Mouse (Mus musculus): ENCODE measurements around the gene Atg4b. TPM values are rescaled to one million over a fixed set of nuclear protein-coding genes. Genes with fewer than 3 reads are reported as not detected.
"Not testable (repeated sequence)": the region's sequence is repeated elsewhere in the genome, so short reads cannot be mapped to it uniquely, and the experiment has no call there.

Gene Atg4b
- polyA plus RNA-seq, 1 experiment from 2014 or later, result 80.3 TPM

- no peak overlapping the region for H3K4me2 ChIP-seq (ENCODE audit: low read depth, low read length)
- 77% methylated on average over 3 of the region's 3 CpGs for whole genome bisulfite sequencing
- H3K27me3 ChIP-seq (ENCODE audit: control insufficient read depth, insufficient read depth, low read depth, low read length), result no peaks in the 10 kb centered on the region
- peak overlapping the region; percentile 78; the same call in 1 of the 2 replicates for H3K9ac ChIP-seq (ENCODE audit: low read length)
- peaks cover 12% of the 10 kb centered on the region for H3K36me3 ChIP-seq (ENCODE audit: control insufficient read depth, insufficient read depth, low read length)
- no peaks in the 10 kb centered on the region for H3K9me3 ChIP-seq (ENCODE audit: control insufficient read depth, low read length)
- no peak overlapping the region for H3K27ac ChIP-seq (ENCODE audit: low read length)
- no peak overlapping the region for H3K4me3 ChIP-seq (ENCODE audit: low read length)
- H3K4me1 ChIP-seq (replicated peaks; ENCODE audit: control insufficient read depth, insufficient read depth, low read length), result no peaks in the 10 kb centered on the region
- no peak for ATAC-seq (ENCODE audit: low read depth)
Measured at GRCm38 (mm10) chr1:93823796-93824495, 72.6 kb downstream of the Atg4b start.

GRCm38 (mm10) chr1:93824609-93825008 is 73.3 kb downstream of the Atg4b start, which contains the start of gene D2hgdh:
D2hgdh (plus strand) TSS chr1:93824909.
- peak within 1 kb of the TSS; percentile 53 for H3K4me2 ChIP-seq (ENCODE audit: low read depth, low read length)
- peak; percentile 8; the same call in 1 of the 2 replicates for ATAC-seq (ENCODE audit: low read depth)
- WGBS, result 5% methylated on average over 10 of the region's 10 CpGs
- H3K4me3 ChIP-seq (ENCODE audit: low read length), result peak within 1 kb of the TSS; percentile 62
- peak within 1 kb of the TSS; percentile 78 for H3K9ac ChIP-seq (ENCODE audit: low read length)
- no peaks in the 10 kb centered on the region for H3K9me3 ChIP-seq (ENCODE audit: control insufficient read depth, low read length)
- peaks cover 5% of the 10 kb centered on the region for H3K36me3 ChIP-seq (ENCODE audit: control insufficient read depth, insufficient read depth, low read length)
- H3K27ac ChIP-seq (ENCODE audit: low read length), result peak within 1 kb of the TSS; percentile 96
- no peaks in the 10 kb centered on the region for H3K27me3 ChIP-seq (ENCODE audit: control insufficient read depth, insufficient read depth, low read depth, low read length)
- H3K4me1 ChIP-seq (replicated peaks; ENCODE audit: control insufficient read depth, insufficient read depth, low read length), result no peaks in the 10 kb centered on the region

DNA sequence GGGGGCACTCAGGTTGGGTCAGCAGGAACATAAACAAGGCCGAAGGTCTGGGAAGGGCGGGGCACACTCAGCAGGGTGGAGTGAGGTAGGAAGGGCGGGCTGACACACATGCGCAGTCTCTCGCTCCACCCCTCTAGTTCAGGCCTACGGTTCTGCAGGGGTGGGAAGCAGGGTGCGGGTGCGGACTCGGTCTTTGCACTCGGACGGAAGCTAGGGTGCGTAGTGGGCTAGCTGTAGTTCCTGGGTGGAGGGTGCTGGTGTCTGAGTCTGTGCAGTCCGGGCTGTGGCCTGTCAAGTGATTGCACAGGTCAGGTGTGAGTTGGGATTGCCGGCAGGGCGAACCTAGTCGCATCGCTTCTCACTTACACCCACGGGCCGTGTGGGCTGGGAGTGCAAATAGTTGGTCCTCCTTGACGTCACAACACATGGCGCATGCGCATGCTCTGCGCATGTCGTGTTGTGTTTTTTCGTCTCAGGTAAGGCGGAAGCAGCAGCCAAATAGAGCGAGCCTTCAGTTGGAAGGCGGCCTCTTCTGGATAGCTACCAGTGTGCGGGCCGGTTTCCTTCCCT is 73.9 kb downstream of the Atg4b start:
- peak overlapping the region; percentile 78 for H3K9ac ChIP-seq (ENCODE audit: low read length)
- H3K4me3 ChIP-seq (ENCODE audit: low read length), result peak overlapping the region; percentile 62
- H3K27ac ChIP-seq (ENCODE audit: low read length), result peak overlapping the region; percentile 96
- peak overlapping the region; percentile 53 for H3K4me2 ChIP-seq (ENCODE audit: low read depth, low read length)
- no peaks in the 10 kb centered on the region for H3K27me3 ChIP-seq (ENCODE audit: control insufficient read depth, insufficient read depth, low read depth, low read length)
- H3K36me3 ChIP-seq (ENCODE audit: control insufficient read depth, insufficient read depth, low read length), result peaks cover 4% of the 10 kb centered on the region
- H3K9me3 ChIP-seq (ENCODE audit: control insufficient read depth, low read length), result no peaks in the 10 kb centered on the region
- ATAC-seq (ENCODE audit: low read depth), result peak; percentile 98
- H3K4me1 ChIP-seq (replicated peaks; ENCODE audit: control insufficient read depth, insufficient read depth, low read length), result no peaks in the 10 kb centered on the region
- under 1% methylated on average over 30 of the region's 30 CpGs for WGBS

DNA sequence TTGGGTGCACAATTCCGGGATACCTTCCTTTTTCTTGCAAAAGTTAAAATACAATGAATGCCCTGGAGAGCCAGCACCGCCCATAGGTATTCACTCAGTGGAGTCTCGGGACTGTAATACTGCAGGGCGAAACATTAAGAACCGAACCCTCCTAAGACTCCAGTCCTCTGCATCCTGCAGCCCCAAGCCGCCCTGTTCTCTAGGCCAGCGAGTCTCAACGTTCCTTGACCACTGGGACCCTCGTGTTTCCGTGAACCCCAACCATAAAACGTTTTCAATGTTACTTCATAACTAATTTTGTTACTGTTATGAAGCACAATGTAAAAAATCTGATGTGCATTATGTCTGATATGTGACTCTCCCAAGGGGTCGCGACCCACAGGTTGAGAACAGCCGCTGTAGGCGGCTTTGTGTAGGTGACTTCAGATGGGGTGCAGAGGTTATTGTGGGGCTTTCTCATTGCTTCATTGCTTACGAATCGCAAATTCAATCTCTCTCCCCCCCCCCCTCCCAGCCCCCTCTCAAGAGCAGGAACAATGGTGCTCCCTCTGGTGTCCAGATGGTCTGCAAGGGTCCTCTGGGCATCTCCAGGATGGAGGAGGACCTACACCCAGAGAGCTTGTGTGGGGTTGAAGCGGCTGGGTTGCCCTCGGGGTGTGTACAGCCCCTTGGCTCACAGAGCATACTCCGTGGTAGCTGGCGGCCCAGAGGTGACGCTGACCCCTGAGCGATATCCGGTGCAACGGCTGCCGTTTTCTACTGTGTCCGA is 74.7 kb downstream of the Atg4b start:
- Histone ChIP-seq H3K27me3 (ENCODE audit: control insufficient read depth, insufficient read depth, low read depth, low read length) (no peaks in the 10 kb centered on the region), H3K9me3 (ENCODE audit: control insufficient read depth, low read length) (no peaks in the 10 kb centered on the region), H3K4me1 (replicated peaks; ENCODE audit: control insufficient read depth, insufficient read depth, low read length) (no peaks in the 10 kb centered on the region), H3K4me3 (ENCODE audit: low read length) (peak overlapping the region; percentile 62), H3K36me3 (ENCODE audit: control insufficient read depth, insufficient read depth, low read length) (no peaks in the 10 kb centered on the region), H3K9ac (ENCODE audit: low read length) (peak overlapping the region; percentile 78), H3K27ac (ENCODE audit: low read length) (peak overlapping the region; percentile 96), H3K4me2 (ENCODE audit: low read depth, low read length) (peak overlapping the region; percentile 53)
- peak; percentile 25; the same call in 1 of the 2 replicates for ATAC-seq (ENCODE audit: low read depth)
- 38% methylated on average over 27 of the region's 27 CpGs for WGBS

GRCm38 (mm10) chr1:93826540-93826835 is 75.2 kb downstream of the Atg4b start:
- Histone ChIP-seq H3K4me1 (replicated peaks; ENCODE audit: control insufficient read depth, insufficient read depth, low read length) (no peaks in the 10 kb centered on the region), H3K4me2 (ENCODE audit: low read depth, low read length) (peak overlapping the region; percentile 53), H3K9ac (ENCODE audit: low read length) (peak overlapping the region; percentile 78; the same call in 1 of the 2 replicates), H3K27ac (ENCODE audit: low read length) (no peak overlapping the region), H3K27me3 (ENCODE audit: control insufficient read depth, insufficient read depth, low read depth, low read length) (no peaks in the 10 kb centered on the region), H3K9me3 (ENCODE audit: control insufficient read depth, low read length) (no peaks in the 10 kb centered on the region), H3K36me3 (ENCODE audit: control insufficient read depth, insufficient read depth, low read length) (no peaks in the 10 kb centered on the region), H3K4me3 (ENCODE audit: low read length) (no peak overlapping the region; the same call in 1 of the 2 replicates)
- ATAC-seq (ENCODE audit: low read depth), result no peak
- 93% methylated on average over 9 of the region's 9 CpGs for WGBS

DNA sequence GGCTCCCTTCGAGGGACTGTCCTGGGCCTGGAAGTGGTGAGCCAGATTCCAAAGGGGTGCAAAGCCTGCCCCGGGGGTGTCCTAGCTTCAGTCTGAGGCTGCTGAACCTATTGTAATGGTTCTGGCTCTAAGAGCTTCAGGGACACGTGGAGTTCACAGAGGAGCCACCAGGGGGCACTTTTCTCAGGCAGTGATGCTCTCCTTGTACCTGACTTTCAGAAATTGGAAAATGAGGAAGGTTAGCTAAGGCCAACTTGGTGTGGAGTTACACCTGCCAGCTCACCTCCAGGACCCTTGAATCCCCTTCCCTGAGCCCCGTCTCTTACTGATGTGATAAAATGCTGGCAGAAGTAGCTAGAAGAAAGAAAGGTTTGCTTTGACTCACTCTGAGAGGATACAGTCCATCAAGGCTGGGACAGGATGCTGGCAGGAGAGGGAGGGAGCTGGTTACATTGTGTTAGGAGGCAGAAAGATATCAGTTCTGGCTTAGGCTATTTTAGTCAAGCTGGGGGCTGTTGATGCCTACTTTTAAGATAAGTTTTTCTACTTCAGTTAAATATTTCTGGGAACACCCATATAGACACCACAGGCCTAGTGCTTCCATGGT is 81.6 kb downstream of the Atg4b start:
- H3K9ac ChIP-seq (ENCODE audit: low read length); H3K27ac ChIP-seq (ENCODE audit: low read length); ATAC-seq (ENCODE audit: low read depth); H3K9me3 ChIP-seq (ENCODE audit: control insufficient read depth, low read length); H3K36me3 ChIP-seq (ENCODE audit: control insufficient read depth, insufficient read depth, low read length); H3K27me3 ChIP-seq (ENCODE audit: control insufficient read depth, insufficient read depth, low read depth, low read length); H3K4me3 ChIP-seq (ENCODE audit: low read length); H3K4me2 ChIP-seq (ENCODE audit: low read depth, low read length); H3K4me1 ChIP-seq (replicated peaks; ENCODE audit: control insufficient read depth, insufficient read depth, low read length): not testable (repeated sequence)
- 70% methylated on average over 3 of the region's 4 CpGs for WGBS

DNA sequence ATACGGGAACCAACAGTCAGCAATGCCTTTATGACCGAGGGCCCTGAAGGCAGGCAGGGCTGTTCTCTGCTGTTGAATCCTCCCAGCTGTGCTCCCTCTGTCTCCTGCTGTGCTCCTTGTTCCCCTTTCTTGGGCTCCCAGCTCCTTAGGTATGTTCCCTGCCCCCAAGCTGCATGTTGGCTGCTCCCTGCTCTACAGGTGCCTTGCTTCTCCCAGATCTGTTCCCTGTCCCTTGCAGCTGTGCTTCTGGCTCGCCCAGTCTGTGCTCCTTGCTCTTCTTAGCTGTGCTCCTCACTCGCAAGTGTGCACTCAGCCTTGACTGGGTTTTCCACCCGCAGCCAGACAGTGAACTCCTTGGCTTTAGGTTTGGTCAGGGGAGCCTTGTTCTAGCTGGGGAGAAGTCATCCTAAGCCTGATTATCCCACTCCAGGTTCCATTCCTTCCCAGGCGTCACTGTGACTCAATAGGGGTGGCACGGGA is 83.4 kb downstream of the Atg4b start:
- no peak for ATAC-seq (ENCODE audit: low read depth)
- Histone ChIP-seq H3K36me3 (ENCODE audit: control insufficient read depth, insufficient read depth, low read length) (peaks cover 2% of the 10 kb centered on the region; the same call in 1 of the 2 replicates), H3K4me2 (ENCODE audit: low read depth, low read length) (no peak overlapping the region), H3K9me3 (ENCODE audit: control insufficient read depth, low read length) (no peaks in the 10 kb centered on the region), H3K27me3 (ENCODE audit: control insufficient read depth, insufficient read depth, low read depth, low read length) (no peaks in the 10 kb centered on the region), H3K27ac (ENCODE audit: low read length) (no peak overlapping the region), H3K4me1 (replicated peaks; ENCODE audit: control insufficient read depth, insufficient read depth, low read length) (no peaks in the 10 kb centered on the region), H3K4me3 (ENCODE audit: low read length) (no peak overlapping the region), H3K9ac (ENCODE audit: low read length) (no peak overlapping the region)
- WGBS, result 85% methylated on average over 7 of the region's 7 CpGs

DNA sequence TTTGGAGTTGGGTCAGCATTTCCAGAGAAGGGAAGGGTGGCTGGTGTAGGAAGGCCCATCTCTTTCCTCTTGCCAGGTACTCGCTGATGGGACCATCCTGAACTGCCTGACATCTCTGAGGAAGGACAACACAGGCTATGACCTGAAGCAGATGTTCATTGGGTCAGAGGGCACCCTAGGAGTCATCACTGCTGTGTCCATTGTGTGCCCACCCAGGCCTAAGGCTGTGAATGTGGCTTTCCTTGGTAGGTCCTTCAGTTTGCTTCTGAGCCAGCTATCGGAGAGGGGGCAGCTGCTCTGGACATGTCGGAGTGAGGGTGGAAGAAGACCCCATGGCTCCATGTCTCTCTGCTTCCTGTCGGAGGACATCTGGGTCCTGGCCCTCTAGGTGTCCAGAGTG is 83.9 kb downstream of the Atg4b start:
- no peak for ATAC-seq (ENCODE audit: low read depth)
- 93% methylated on average over 4 of the region's 4 CpGs for WGBS
- H3K9me3 ChIP-seq (ENCODE audit: control insufficient read depth, low read length), result no peaks in the 10 kb centered on the region

More for the DNA sequence above, 83.9 kb downstream of the Atg4b start:
- Histone ChIP-seq H3K4me1 (replicated peaks; ENCODE audit: control insufficient read depth, insufficient read depth, low read length) (no peaks in the 10 kb centered on the region), H3K36me3 (ENCODE audit: control insufficient read depth, insufficient read depth, low read length) (peaks cover 2% of the 10 kb centered on the region; the same call in 1 of the 2 replicates), H3K27me3 (ENCODE audit: control insufficient read depth, insufficient read depth, low read depth, low read length) (no peaks in the 10 kb centered on the region), H3K27ac (ENCODE audit: low read length) (no peak overlapping the region), H3K9ac (ENCODE audit: low read length) (no peak overlapping the region), H3K4me3 (ENCODE audit: low read length) (no peak overlapping the region), H3K4me2 (ENCODE audit: low read depth, low read length) (no peak overlapping the region)
